ENCODE assay signal across 8 mouse cellular contexts in the genomic region with DNA sequence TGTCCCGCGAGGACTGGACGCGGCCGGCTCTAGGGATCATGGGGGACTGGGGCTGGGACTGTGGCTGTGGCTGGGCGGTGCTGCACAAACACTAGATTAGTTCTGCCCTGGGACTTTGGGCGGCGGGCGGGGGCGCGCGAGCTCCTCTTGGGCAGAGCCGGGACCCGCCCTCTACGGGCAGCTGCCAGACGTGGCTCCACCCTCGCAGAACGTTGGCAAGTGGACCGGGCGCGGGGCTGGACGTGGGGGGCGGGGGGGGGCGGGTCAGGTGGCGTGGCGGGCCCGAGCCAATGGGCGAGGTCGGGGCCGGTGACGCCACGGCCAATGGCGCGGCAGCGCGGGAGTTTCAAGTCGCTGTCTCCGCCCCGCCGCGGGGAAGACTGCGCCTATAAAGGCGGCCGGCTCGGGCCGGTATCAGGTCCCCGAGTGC. TPM values are rescaled to one million over a fixed set of nuclear protein-coding genes. Genes with fewer than 3 reads are reported as not detected.
DNase-seq lines count a peak whose midpoint lies in the region; ATAC-seq and TF ChIP-seq lines count a peak whose summit lies in the region.
"Not testable (repeated sequence)": the region's sequence is repeated elsewhere in the genome, so short reads cannot be mapped to it uniquely, and the experiment has no call there.

A gene (plus strand): TSS at position 259 of the 430 bp plus-strand sequence.

- H3K27ac ChIP-seq in ES-Bruce4 (ENCODE audit: insufficient read depth, low read length): peak within 1 kb of the TSS; percentile 88
- H3K27ac ChIP-seq in embryonic facial prominence, embryonic 12.5 days: peak within 1 kb of the TSS; percentile 74
- peak within 1 kb of the TSS; percentile 10; the same call in 1 of the 2 replicates for H3K27ac ChIP-seq in hindbrain, embryonic 11.5 days (ENCODE audit: low read depth, low read length)
- peak within 1 kb of the TSS; percentile 83; the same call in 1 of the 2 replicates for H3K27ac ChIP-seq in kidney, postnatal 0 days
- H3K27ac ChIP-seq in liver, embryonic 16.5 days (ENCODE audit: low read length): peak within 1 kb of the TSS; percentile 95
- 0 out of 2 replicates have a peak within 1 kb of the TSS, but pooled peaks have one; percentile 49 for H3K27ac ChIP-seq in midbrain, embryonic 14.5 days (replicated peaks; ENCODE audit: low read depth, low read length)
- H3K27ac ChIP-seq in stomach, embryonic 15.5 days: peak within 1 kb of the TSS; percentile 73; the same call in 1 of the 2 replicates

- not testable (repeated sequence) for TF ChIP-seq CTCF in ES-Bruce4 (IDR thresholded peaks at IDR 0.05; ENCODE audit: low read depth, low read length); kidney, postnatal 0 days (IDR thresholded peaks at IDR 0.05; ENCODE audit: low read depth)

- no CpG with 5 or more reads among the region's 47 CpGs for WGBS in embryonic facial prominence, embryonic 12.5 days
- no CpG with 5 or more reads among the region's 47 CpGs for WGBS in hindbrain, embryonic 11.5 days
- WGBS in kidney, postnatal 0 days: 0% methylated on average over 1 of the region's 47 CpGs
- 0% methylated on average over 7 of the region's 47 CpGs for WGBS in liver, embryonic 16.5 days (ENCODE audit: insufficient replicate concordance)
- WGBS in midbrain, embryonic 14.5 days: 0% methylated on average over 14 of the region's 47 CpGs
- no CpG with 5 or more reads among the region's 47 CpGs for WGBS in stomach, embryonic 15.5 days

- not testable (repeated sequence) for H3K4me1 ChIP-seq in ES-Bruce4 (ENCODE audit: control insufficient read depth, insufficient read depth, low read length); hindbrain, embryonic 11.5 days (replicated peaks; ENCODE audit: control insufficient read depth, insufficient read depth, low read length)
- H3K4me1 ChIP-seq in embryonic facial prominence, embryonic 12.5 days: peaks cover 29% of the 10 kb centered on the region
- peaks cover 11% of the 10 kb centered on the region for H3K4me1 ChIP-seq in kidney, postnatal 0 days (replicated peaks; ENCODE audit: insufficient read depth, low read length)
- peaks cover 43% of the 10 kb centered on the region for H3K4me1 ChIP-seq in liver, embryonic 16.5 days (ENCODE audit: control insufficient read depth, low read depth, low read length)
- 0 out of 2 replicates have a peak, but pooled peaks cover 19% of the 10 kb centered on the region for H3K4me1 ChIP-seq in midbrain, embryonic 14.5 days (ENCODE audit: control insufficient read depth, insufficient read depth, low read length)
- H3K4me1 ChIP-seq in stomach, embryonic 15.5 days: peaks cover 22% of the 10 kb centered on the region; the same call in 1 of the 2 replicates

- H3K9me3 ChIP-seq in ES-Bruce4 (replicated peaks; ENCODE audit: control insufficient read depth, insufficient read depth, low read length, poor library complexity, severe bottlenecking); embryonic facial prominence, embryonic 12.5 days; hindbrain, embryonic 11.5 days (ENCODE audit: control insufficient read depth, low read length); kidney, postnatal 0 days (replicated peaks; ENCODE audit: low read length); liver, embryonic 16.5 days (replicated peaks; ENCODE audit: control insufficient read depth, low read length); midbrain, embryonic 14.5 days (ENCODE audit: control insufficient read depth, low read length); stomach, embryonic 15.5 days: not testable (repeated sequence)

- DNase-seq in hindbrain, embryonic 11.5 days (ENCODE audit: low spot score); kidney, postnatal 0 days (ENCODE audit: low spot score); midbrain, embryonic 14.5 days: not testable (repeated sequence)

- H3K4me2 ChIP-seq in embryonic facial prominence, embryonic 12.5 days (replicated peaks): peak within 1 kb of the TSS; percentile 50
- peak within 1 kb of the TSS; percentile 54 for H3K4me2 ChIP-seq in hindbrain, embryonic 11.5 days (replicated peaks; ENCODE audit: low read depth, low read length)
- H3K4me2 ChIP-seq in kidney, postnatal 0 days (ENCODE audit: low read length): peak within 1 kb of the TSS; percentile 51
- peak within 1 kb of the TSS; percentile 49 for H3K4me2 ChIP-seq in liver, embryonic 16.5 days (ENCODE audit: low read depth, low read length)
- peak within 1 kb of the TSS; percentile 49 for H3K4me2 ChIP-seq in midbrain, embryonic 14.5 days (ENCODE audit: low read length)
- H3K4me2 ChIP-seq in stomach, embryonic 15.5 days: peak within 1 kb of the TSS; percentile 51

- peak within 1 kb of the TSS; percentile 99 for H3K9ac ChIP-seq in ES-Bruce4 (ENCODE audit: low read depth, poor library complexity, severe bottlenecking)
- peak within 1 kb of the TSS; percentile 52 for H3K9ac ChIP-seq in embryonic facial prominence, embryonic 12.5 days
- peak within 1 kb of the TSS; percentile 55 for H3K9ac ChIP-seq in hindbrain, embryonic 11.5 days (ENCODE audit: low read depth, low read length)
- H3K9ac ChIP-seq in kidney, postnatal 0 days (ENCODE audit: low read depth, low read length): peak within 1 kb of the TSS; percentile 55
- H3K9ac ChIP-seq in liver, embryonic 16.5 days (ENCODE audit: low read depth, low read length): peak within 1 kb of the TSS; percentile 80
- H3K9ac ChIP-seq in midbrain, embryonic 14.5 days (replicated peaks; ENCODE audit: low read length): peak within 1 kb of the TSS; percentile 43; the same call in 1 of the 2 replicates
- peak within 1 kb of the TSS; percentile 39; the same call in 1 of the 2 replicates for H3K9ac ChIP-seq in stomach, embryonic 15.5 days

- H3K27me3 ChIP-seq in ES-Bruce4 (ENCODE audit: control insufficient read depth, insufficient read depth, low read length, poor library complexity, severe bottlenecking); embryonic facial prominence, embryonic 12.5 days; hindbrain, embryonic 11.5 days (ENCODE audit: control insufficient read depth, insufficient read depth, low read length); kidney, postnatal 0 days (ENCODE audit: insufficient read depth, low read length); liver, embryonic 16.5 days (ENCODE audit: control insufficient read depth, insufficient read depth, low read depth, low read length); midbrain, embryonic 14.5 days (ENCODE audit: control insufficient read depth, insufficient read depth, low read length); stomach, embryonic 15.5 days (replicated peaks): not testable (repeated sequence)

- TF ChIP-seq EP300 in ES-Bruce4 (IDR thresholded peaks at IDR 0.05; ENCODE audit: insufficient read depth, low read depth, low read length): not testable (repeated sequence)

- H3K4me3 ChIP-seq in ES-Bruce4 (ENCODE audit: low read depth, low read length): peak within 1 kb of the TSS; percentile 87
- H3K4me3 ChIP-seq in embryonic facial prominence, embryonic 12.5 days: peak within 1 kb of the TSS; percentile 39
- peak within 1 kb of the TSS; percentile 34 for H3K4me3 ChIP-seq in hindbrain, embryonic 11.5 days (ENCODE audit: low read depth, low read length)
- peak within 1 kb of the TSS; percentile 36 for H3K4me3 ChIP-seq in kidney, postnatal 0 days (replicated peaks; ENCODE audit: low read depth, low read length)
- peak within 1 kb of the TSS; percentile 69 for H3K4me3 ChIP-seq in liver, embryonic 16.5 days (ENCODE audit: low read depth, low read length)
- peak within 1 kb of the TSS; percentile 26 for H3K4me3 ChIP-seq in midbrain, embryonic 14.5 days (replicated peaks; ENCODE audit: low read depth, low read length)
- peak within 1 kb of the TSS; percentile 44 for H3K4me3 ChIP-seq in stomach, embryonic 15.5 days (replicated peaks)

- not testable (repeated sequence) for H3K36me3 ChIP-seq in ES-Bruce4 (ENCODE audit: control insufficient read depth, insufficient read depth, low read length, poor library complexity, severe bottlenecking); embryonic facial prominence, embryonic 12.5 days; hindbrain, embryonic 11.5 days (ENCODE audit: control insufficient read depth, insufficient read depth, low read length); kidney, postnatal 0 days (ENCODE audit: insufficient read depth, low read length); liver, embryonic 16.5 days (ENCODE audit: control insufficient read depth, insufficient read depth); midbrain, embryonic 14.5 days (ENCODE audit: control insufficient read depth, insufficient read depth, low read length); stomach, embryonic 15.5 days

- peak; percentile 92 for ATAC-seq in embryonic facial prominence, embryonic 12.5 days (ENCODE audit: insufficient number of reproducible peaks, insufficient read depth, low FRiP score, low TSS enrichment)
- peak; percentile 78 for ATAC-seq in frontal cortex, adult (ENCODE audit: low TSS enrichment)
- peak; percentile 94 for ATAC-seq in hindbrain, embryonic 11.5 days (ENCODE audit: low FRiP score)
- ATAC-seq in kidney, postnatal 0 days (replicated peaks; ENCODE audit: low FRiP score, low read depth): peak; percentile 93
- peak; percentile 80 for ATAC-seq in liver, embryonic 16.5 days (ENCODE audit: low read depth)
- ATAC-seq in midbrain, embryonic 14.5 days (ENCODE audit: low FRiP score, low TSS enrichment): peak; percentile 93
- ATAC-seq in stomach, embryonic 15.5 days (ENCODE audit: insufficient read depth, low FRiP score, low read depth): peak; percentile 91

- TF ChIP-seq POLR2A in ES-Bruce4 (IDR thresholded peaks at IDR 0.05; ENCODE audit: insufficient read depth, low read length): not testable (repeated sequence)

RNA-seq across cellular contexts. Expression of the gene that starts here (rescaled TPM):
- polyA plus RNA-seq in ES-Bruce4 (2011; ENCODE audit: insufficient read depth, insufficient read length, low read depth, missing spikeins): 1.3 and 3.0 TPM in 2 replicates
- polyA plus RNA-seq in embryonic facial prominence, embryonic 12.5 days (2016; fragmentation: Nextera tagmentation; extraction: Ambion mirVana): 0.83 TPM in 1 of 2 replicates, not detected in the other
- polyA plus RNA-seq in hindbrain, embryonic 11.5 days (2014; fragmentation: Nextera tagmentation; extraction: Ambion mirVana): 0.64 and 0.90 TPM in 2 replicates
- 0.62 and 1.0 TPM in 2 replicates for polyA plus RNA-seq in kidney, postnatal 0 days (2015; fragmentation: Nextera tagmentation; extraction: Ambion mirVana)
- 4.3 and 4.9 TPM in 2 replicates for polyA plus RNA-seq in liver, embryonic 16.5 days (2015; fragmentation: Nextera tagmentation; extraction: Ambion mirVana)
- polyA plus RNA-seq in midbrain, embryonic 14.5 days (2014; fragmentation: Nextera tagmentation; extraction: Ambion mirVana): 1.0 TPM in 1 of 2 replicates, not detected in the other
- polyA plus RNA-seq in stomach, embryonic 15.5 days (2015; fragmentation: Nextera tagmentation; extraction: Ambion mirVana): 1.9 and 2.5 TPM in 2 replicates

Comparison
In these comparisons a context has a peak if more than half of its experiments do, and no peak if none do; other contexts are left out.
1. Peak in ATAC-seq, H3K4me3 ChIP-seq, H3K27ac ChIP-seq, H3K9ac ChIP-seq and H3K4me2 ChIP-seq in embryonic facial prominence, embryonic 12.5 days; RNA of the gene not detected or under 1 TPM.
2. Peak in ATAC-seq, H3K4me3 ChIP-seq, H3K27ac ChIP-seq, H3K9ac ChIP-seq and H3K4me2 ChIP-seq in hindbrain, embryonic 11.5 days; RNA of the gene not detected or under 1 TPM.
3. H3K27ac ChIP-seq: peak in every context shown above with its lines; median percentile 95 in liver, embryonic 16.5 days; 88 in ES-Bruce4; 83 in kidney, postnatal 0 days; 74 in embryonic facial prominence, embryonic 12.5 days; 73 in stomach, embryonic 15.5 days; 49 in midbrain, embryonic 14.5 days; 10 in hindbrain, embryonic 11.5 days.
4. H3K4me3 ChIP-seq: peak in every context shown above with its lines; median percentile 87 in ES-Bruce4; 69 in liver, embryonic 16.5 days; 44 in stomach, embryonic 15.5 days; 39 in embryonic facial prominence, embryonic 12.5 days; 36 in kidney, postnatal 0 days; 34 in hindbrain, embryonic 11.5 days; 26 in midbrain, embryonic 14.5 days.
5. H3K9ac ChIP-seq: peak in every context shown above with its lines; median percentile 99 in ES-Bruce4; 80 in liver, embryonic 16.5 days; 55 in hindbrain, embryonic 11.5 days; 55 in kidney, postnatal 0 days; 52 in embryonic facial prominence, embryonic 12.5 days; 43 in midbrain, embryonic 14.5 days; 39 in stomach, embryonic 15.5 days.